Mouse (Mus musculus) heart, embryonic 10.5 days (tissue): ENCODE data around the gene Birc6. TPM values are rescaled to one million over a fixed set of nuclear protein-coding genes. Genes with fewer than 3 reads are reported as not detected.
A peak's percentile ranks its signal among the peaks of the same experiment; 100 is the strongest.

Experiments
- DNase-seq: peaks from one replicate; pipeline ENCODE4 v3.0.0-alpha.2; 2017; ENCODE audit warnings: low spot score
- H3K27ac ChIP-seq: fragments of 300-500 bp; sonication (generic); 2 replicates; pipeline ENCODE4 v1.5.1; 2016; ENCODE audit warnings: mild to moderate bottlenecking
- H3K27me3 ChIP-seq: fragments of 300-500 bp; sonication (generic); 2 replicates; pipeline ENCODE4 v1.6.1; 2016; ENCODE audit warnings: mild to moderate bottlenecking; ENCODE audit not compliant: poor library complexity, insufficient read depth, severe bottlenecking
- H3K36me3 ChIP-seq: fragments of 300-500 bp; sonication (generic); 2 replicates; pipeline ENCODE4 v1.6.1; 2016; ENCODE audit warnings: mild to moderate bottlenecking, moderate library complexity
- H3K4me1 ChIP-seq: fragments of 300-500 bp; sonication (generic); 2 replicates; pipeline ENCODE4 v1.6.1; 2016; ENCODE audit warnings: mild to moderate bottlenecking
- H3K4me3 ChIP-seq: fragments of 300-500 bp; sonication (generic); 2 replicates; pipeline ENCODE4 v1.5.1; 2016; ENCODE audit warnings: mild to moderate bottlenecking, moderate library complexity
- H3K9me3 ChIP-seq: fragments of 300-500 bp; sonication (generic); 2 replicates; pipeline ENCODE4 v1.6.1; 2016; ENCODE audit warnings: mild to moderate bottlenecking, moderate library complexity
- WGBS: fragments of 180-500 bp; shearing (Covaris S2); methylation state at CpG from one replicate; pipeline ENCODE4 v1.1.7; 2016; 5-methylcytosine and 5-hydroxymethylcytosine counted together
- polyA plus RNA-seq: library from polyadenylated mRNA; unstranded; fragments of >200 nt; fragmentation: Nextera tagmentation; extraction: Ambion mirVana; gene quantifications from 2 replicates; pipeline ENCODE4 v1.2.1, GENCODE M21; 2016

Gene Birc6
- polyA plus RNA-seq, 1 experiment from 2014 or later = 74.0 TPM

DNA sequence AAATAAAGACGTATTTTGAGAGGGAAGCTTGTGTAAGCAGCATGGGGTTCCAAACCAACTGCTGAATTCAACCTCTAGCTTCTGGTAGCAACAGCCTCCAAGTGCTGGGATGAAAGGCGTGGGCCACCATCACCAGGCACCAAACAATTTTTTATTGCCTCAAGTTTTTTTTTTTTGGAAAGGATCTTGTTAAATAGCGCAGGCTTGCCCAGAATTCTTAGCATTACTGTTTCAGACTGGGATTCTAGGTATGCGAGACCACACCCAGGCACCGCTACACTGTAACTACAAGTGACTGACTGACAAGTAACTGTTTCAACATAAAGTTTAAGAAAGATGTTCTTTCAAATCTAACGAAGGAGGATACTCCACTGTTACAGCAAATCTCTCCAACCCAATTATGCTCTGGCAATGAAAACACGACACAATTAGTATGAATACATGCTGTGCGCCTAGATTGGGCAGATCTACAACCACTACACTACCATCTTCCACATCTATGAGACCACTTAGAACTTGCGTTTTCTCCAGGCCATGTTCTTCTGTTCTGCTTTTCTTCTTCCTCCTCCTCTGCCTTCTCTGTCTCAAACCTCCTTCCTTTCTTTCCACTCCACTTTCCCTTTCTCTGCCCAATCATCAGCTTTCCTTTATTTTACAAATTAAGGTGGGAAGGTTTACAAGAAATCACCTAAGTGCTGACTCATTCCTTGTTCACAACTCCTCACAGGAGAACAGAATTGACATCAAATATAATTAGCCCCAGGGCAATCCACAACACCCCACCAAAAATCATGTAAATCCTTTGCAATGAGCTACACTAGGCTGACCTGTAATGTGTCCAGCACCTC, 1.1 kb upstream of the Birc6 start:
- no peaks in the 10 kb centered on the region for H3K9me3 ChIP-seq
- peak overlapping the region; percentile 95 for H3K27ac ChIP-seq
- H3K36me3 ChIP-seq = no peaks in the 10 kb centered on the region
- H3K27me3 ChIP-seq = no peaks in the 10 kb centered on the region
- no peak for DNase-seq
- H3K4me3 ChIP-seq = peak overlapping the region; percentile 82
- WGBS = 85% methylated on average over 9 of the region's 9 CpGs
- H3K4me1 ChIP-seq = peaks cover 21% of the 10 kb centered on the region

DNA sequence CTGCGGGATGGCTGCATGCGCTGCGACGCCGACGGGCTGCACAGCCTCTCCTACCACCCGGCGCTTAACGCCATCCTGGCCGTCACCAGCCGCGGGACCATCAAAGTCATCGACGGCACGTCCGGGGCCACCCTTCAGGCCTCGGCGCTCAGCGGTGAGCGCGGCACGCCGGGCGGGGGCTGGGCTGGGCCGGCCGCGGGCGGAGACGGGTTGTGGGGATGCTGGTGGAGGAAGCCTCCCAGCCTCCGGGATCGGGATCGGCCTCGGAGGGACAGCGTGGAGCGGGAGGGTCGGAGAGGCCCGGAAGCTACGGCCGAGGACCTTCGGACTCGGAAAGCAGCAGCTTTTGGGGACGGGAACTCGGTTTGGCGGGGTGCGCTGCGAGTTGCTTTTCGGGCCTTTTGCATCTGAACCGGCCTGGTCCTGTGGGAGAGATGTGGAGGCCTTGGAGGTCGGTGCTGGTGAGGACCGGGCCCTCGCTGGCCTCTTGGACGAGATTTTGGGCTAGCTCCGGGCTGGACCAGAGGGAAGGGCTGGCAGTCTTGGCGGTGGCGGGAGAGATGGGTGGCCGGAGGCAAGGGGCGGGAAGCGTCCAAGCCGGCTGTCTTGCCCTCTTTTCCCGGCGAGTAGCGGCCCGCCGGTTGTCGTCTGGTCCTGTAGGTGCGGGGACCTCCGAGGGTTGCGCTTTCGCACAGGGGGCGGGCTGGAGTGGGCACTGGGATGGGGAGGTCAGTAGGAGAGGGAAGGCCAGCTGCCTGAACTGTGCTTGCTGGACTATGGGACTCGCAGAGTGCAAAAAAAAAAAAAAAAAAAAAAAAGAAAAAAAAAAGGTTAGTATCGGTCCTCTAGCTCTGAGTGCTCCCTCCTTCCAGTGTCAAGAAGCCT, 795 bp downstream of the Birc6 start:
- Histone ChIP-seq H3K36me3 (no peaks in the 10 kb centered on the region), H3K27me3 (no peaks in the 10 kb centered on the region), H3K4me3 (peak overlapping the region; percentile 82), H3K9me3 (no peaks in the 10 kb centered on the region), H3K27ac (peak overlapping the region; percentile 95), H3K4me1 (peaks cover 21% of the 10 kb centered on the region)
- WGBS = under 1% methylated on average over 72 of the region's 72 CpGs
- DNase-seq = no peak

DNA sequence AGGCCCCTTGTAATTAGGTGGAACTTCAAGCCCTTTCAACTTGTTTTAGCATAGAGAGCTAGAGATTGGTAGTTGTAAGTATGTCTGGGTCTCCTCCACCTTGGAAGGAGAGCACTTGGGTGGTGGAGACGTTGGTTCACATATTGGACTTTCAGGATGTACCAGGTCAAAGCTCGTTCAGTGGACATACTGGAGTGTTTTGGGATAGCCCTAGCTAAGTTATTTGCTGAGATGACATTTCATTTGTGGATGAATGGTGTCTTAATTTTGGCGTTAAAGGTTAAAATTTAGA, 1.4 kb downstream of the Birc6 start:
- Histone ChIP-seq H3K4me3 (peak overlapping the region; percentile 82), H3K9me3 (no peaks in the 10 kb centered on the region), H3K27ac (peak overlapping the region; percentile 95), H3K4me1 (peaks cover 21% of the 10 kb centered on the region), H3K27me3 (no peaks in the 10 kb centered on the region), H3K36me3 (no peaks in the 10 kb centered on the region)
- DNase-seq = no peak
- WGBS = 17% methylated on average over 3 of the region's 3 CpGs

DNA sequence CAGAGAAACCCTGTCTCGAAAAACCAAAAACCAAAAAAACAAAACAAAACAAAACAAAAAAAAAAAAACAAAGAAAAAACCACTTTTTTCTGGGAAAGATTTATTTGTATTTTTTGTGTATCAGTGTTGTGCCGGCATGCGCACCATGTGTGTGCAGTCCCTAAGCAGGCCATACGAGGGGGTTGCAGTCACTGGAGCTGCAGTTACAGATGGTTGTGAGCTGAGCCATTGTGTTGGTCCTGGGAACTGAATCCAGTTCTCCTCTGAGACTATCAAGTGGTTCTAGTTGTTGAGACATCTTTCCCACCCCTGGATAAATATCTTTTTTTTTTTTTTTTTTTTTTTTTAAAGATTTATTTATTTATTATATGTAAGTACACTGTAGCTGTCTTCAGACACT, 6.9 kb downstream of the Birc6 start:
- 96% methylated on average over 4 of the region's 4 CpGs for WGBS
- Histone ChIP-seq H3K4me1 (peaks cover 9% of the 10 kb centered on the region; the same call in 1 of the 2 replicates), H3K4me3 (no peak overlapping the region), H3K27ac (no peak overlapping the region), H3K9me3 (no peaks in the 10 kb centered on the region), H3K36me3 (no peaks in the 10 kb centered on the region), H3K27me3 (no peaks in the 10 kb centered on the region)
- no peak for DNase-seq

DNA sequence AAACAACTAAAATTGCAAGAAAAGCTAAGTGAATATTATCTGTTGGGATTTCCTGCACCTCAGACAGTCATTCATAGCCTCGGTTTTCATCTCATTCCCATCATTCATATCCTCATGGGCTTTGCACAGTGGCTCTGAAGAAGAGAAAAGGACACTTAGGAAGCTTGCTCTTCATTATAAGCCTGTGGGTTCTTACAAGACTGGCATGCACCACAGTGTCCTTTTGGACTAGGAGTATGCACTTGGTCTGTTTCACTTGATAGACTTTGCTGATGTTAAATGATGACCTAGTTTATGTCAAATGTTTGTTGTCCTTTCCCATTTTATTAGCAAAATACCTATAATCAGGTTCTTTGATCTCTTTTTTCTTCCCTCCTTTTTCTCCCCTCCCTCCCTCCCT, 9.4 kb downstream of the Birc6 start:
- no peaks in the 10 kb centered on the region for H3K9me3 ChIP-seq
- H3K36me3 ChIP-seq = 0 out of 2 replicates have a peak, but pooled peaks cover 3% of the 10 kb centered on the region
- DNase-seq = no peak
- H3K27me3 ChIP-seq = no peaks in the 10 kb centered on the region
- 0 out of 2 replicates have a peak, but pooled peaks cover 7% of the 10 kb centered on the region for H3K4me1 ChIP-seq
- WGBS = 74% methylated on average over 1 of the region's 1 CpGs
- H3K27ac ChIP-seq = no peak overlapping the region
- no peak overlapping the region for H3K4me3 ChIP-seq

DNA sequence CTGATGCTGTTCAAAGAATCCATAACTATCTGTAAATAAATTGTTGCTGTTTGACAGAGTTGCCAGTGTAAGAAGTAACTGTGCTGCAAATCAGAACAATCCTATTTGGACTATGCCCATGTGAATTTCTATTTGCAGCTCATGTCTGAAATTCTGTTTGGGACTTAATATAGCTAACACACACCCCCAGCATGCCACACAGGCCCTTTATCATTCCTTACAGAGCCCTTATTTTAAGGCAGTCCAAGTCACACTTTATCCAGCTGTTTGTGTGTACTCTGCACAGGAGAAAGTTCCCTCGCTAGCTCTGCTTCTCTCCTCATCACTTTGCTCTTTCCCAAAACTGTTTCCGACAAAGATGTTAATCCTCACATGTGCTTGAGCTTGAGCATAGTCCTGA, 15.5 kb downstream of the Birc6 start:
- no peak for DNase-seq
- H3K27ac ChIP-seq = no peak overlapping the region
- no peaks in the 10 kb centered on the region for H3K9me3 ChIP-seq
- 86% methylated on average over 2 of the region's 2 CpGs for WGBS
- no peaks in the 10 kb centered on the region for H3K27me3 ChIP-seq
- no peaks in the 10 kb centered on the region for H3K4me1 ChIP-seq
- no peak overlapping the region for H3K4me3 ChIP-seq
- H3K36me3 ChIP-seq = peaks cover 40% of the 10 kb centered on the region

DNA sequence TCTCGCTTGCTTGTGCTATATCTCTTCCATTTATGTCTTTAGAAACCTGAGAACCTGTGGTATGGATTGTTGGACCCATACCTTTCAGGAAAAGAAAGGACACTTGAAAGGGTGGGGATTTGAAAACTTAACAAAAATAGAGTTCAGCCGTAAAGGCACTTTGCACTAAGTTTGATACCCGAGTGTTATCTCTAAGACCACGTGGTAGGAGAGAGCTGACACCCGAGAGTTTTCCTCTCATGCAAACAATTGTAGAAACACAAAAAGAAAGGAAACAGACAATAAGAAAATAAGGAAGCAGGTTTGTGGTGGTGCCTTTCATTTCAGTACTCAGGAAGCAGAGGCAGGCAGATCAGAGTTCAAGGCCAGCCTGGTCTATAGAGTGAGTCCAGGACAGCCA, 26.0 kb downstream of the Birc6 start:
- no peaks in the 10 kb centered on the region for H3K27me3 ChIP-seq
- H3K4me3 ChIP-seq = no peak overlapping the region
- H3K9me3 ChIP-seq = no peaks in the 10 kb centered on the region
- 59% methylated on average over 5 of the region's 5 CpGs for WGBS
- H3K4me1 ChIP-seq = no peaks in the 10 kb centered on the region
- no peak overlapping the region for H3K27ac ChIP-seq
- DNase-seq = no peak
- H3K36me3 ChIP-seq = peaks cover 47% of the 10 kb centered on the region

DNA sequence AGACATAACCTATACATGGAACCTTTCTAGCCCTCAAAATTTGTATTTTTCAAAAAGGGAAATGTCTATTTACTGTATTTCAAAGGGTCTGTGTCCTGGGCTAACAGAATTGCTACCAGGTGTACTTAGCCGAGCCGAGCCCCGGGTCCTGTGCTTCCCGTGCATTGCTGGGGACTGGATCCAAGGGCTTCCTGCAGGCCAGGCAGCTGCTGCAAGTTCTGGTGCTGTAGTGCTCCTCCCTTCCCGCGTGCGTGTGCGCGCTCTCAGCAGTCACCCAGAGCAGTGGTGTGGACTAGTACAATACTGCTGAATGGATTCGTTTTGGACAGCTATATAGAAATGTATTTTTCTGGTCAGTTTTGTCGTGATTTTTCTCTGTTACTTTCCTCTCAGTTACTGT, 31.8 kb downstream of the Birc6 start:
- Histone ChIP-seq H3K36me3 (peaks cover 39% of the 10 kb centered on the region), H3K4me3 (no peak overlapping the region)

DNA sequence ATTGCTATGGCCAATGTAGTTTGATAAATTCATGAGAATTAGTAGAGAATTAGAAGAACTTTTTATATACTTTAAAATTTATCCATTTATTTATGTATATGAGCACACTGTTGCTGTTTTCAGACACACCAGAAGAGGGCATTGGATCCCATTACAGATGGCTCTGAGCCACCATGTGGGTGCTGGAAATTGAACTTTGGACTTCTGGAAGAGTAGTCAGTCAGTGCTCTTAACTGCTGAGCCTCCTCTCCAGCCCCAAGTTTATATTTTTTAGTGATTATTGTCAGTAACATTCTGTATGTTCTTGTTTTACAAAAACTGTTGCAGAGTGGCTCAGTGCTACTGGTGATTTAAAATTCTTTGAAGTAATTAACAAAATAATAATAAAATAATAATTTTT, 36.1 kb downstream of the Birc6 start:
- Histone ChIP-seq H3K4me3 (no peak overlapping the region), H3K27ac (no peak overlapping the region), H3K9me3 (no peaks in the 10 kb centered on the region), H3K36me3 (peaks cover 50% of the 10 kb centered on the region), H3K4me1 (no peaks in the 10 kb centered on the region), H3K27me3 (no peaks in the 10 kb centered on the region)
- DNase-seq = no peak

More for the DNA sequence above, 31.8 kb downstream of the Birc6 start:
- WGBS = 89% methylated on average over 11 of the region's 11 CpGs
- H3K9me3 ChIP-seq = no peaks in the 10 kb centered on the region
- no peak overlapping the region for H3K27ac ChIP-seq
- no peak for DNase-seq
- no peaks in the 10 kb centered on the region for H3K4me1 ChIP-seq
- no peaks in the 10 kb centered on the region for H3K27me3 ChIP-seq

DNA sequence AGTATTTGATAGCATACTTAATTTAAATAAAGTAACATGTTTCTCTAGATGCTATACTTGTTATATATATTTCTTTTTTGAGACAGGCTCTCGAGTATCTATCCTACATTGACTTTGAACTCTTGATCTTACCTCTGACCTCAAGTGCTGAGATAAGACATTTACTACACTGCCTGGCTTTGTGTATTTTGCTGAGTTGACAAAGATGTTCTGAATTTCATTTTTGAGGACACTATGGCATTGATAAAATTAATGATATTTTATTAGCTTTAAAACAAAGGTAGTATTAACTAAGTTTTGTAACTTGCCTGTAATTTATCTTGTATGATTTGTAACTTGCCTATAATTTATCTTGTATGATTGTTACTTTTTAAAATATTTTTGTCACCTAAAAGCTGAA, 41.1 kb downstream of the Birc6 start:
- H3K4me3 ChIP-seq = no peak overlapping the region
- 80% methylated on average over 1 of the region's 1 CpGs for WGBS
- H3K27ac ChIP-seq = no peak overlapping the region
- peaks cover 33% of the 10 kb centered on the region for H3K36me3 ChIP-seq
- no peak for DNase-seq
- no peaks in the 10 kb centered on the region for H3K27me3 ChIP-seq
- no peaks in the 10 kb centered on the region for H3K9me3 ChIP-seq
- no peaks in the 10 kb centered on the region for H3K4me1 ChIP-seq

DNA sequence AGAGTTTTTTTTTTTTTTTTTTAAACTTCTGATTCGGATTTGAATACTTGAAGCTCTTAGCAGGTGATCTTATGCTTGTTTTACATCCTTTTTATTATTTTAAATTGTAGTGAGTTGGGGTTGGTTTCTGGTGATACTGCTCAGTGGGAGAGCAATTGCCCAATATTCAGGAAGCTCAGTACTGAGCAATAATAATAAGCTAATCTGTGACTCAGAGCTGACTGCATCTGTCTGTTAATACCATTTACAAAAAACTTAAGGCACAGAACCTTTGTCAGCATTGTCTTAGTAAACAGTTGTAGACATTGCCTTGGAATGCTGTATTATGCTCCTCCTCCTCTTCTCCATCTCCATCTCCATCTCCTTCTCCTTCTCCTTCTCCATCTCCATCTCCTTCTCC, 42.5 kb downstream of the Birc6 start:
- Histone ChIP-seq H3K36me3 (peaks cover 39% of the 10 kb centered on the region), H3K9me3 (no peaks in the 10 kb centered on the region), H3K27ac (no peak overlapping the region), H3K27me3 (no peaks in the 10 kb centered on the region), H3K4me1 (no peaks in the 10 kb centered on the region), H3K4me3 (no peak overlapping the region)
- DNase-seq = no peak
- WGBS = 61% methylated on average over 1 of the region's 1 CpGs

DNA sequence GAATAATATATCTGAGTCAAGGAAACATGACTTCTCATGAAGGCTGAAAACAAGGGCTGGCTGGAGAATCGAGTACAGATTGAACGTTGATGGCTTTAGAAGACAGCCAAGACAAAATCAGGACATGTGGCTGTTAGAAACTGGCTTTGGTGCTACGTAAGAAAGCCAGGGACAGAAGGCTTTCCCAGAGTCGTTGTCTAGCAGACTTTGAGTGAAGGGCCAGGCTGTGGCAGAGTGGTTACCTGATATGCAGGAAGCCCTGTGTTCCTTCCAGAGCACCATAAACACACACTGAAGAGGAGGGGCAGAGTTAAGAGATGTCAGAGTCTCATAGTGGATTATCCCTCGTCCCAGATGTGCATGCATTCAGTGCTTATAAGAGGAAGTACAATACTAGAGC, 49.1 kb downstream of the Birc6 start:
- no peak for DNase-seq
- no peak overlapping the region for H3K4me3 ChIP-seq
- no peaks in the 10 kb centered on the region for H3K4me1 ChIP-seq
- no peaks in the 10 kb centered on the region for H3K27me3 ChIP-seq
- WGBS = 67% methylated on average over 5 of the region's 5 CpGs
- H3K9me3 ChIP-seq = no peaks in the 10 kb centered on the region
- no peak overlapping the region for H3K27ac ChIP-seq
- H3K36me3 ChIP-seq = peaks cover 45% of the 10 kb centered on the region

DNA sequence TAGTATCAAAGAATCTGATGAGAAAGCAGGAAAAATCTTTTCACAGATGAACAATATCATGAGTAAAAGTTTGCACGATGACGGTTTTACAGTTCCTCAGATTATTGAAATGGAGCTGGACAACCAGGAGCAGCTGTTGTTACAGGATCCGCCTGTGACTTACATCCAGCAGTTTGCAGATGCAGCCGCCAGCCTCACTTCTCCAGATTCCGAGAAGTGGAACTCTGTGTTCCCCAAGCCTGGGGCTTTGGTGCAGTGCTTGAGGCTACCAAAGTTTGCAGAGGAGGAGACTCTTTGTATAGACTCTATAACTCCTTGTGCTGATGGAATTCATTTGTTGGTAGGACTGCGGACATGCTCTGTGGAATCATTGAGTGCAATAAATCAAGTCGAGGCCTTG, 51.5 kb downstream of the Birc6 start:
- peaks cover 38% of the 10 kb centered on the region for H3K36me3 ChIP-seq
- no peaks in the 10 kb centered on the region for H3K4me1 ChIP-seq
- no peak overlapping the region for H3K27ac ChIP-seq
- H3K4me3 ChIP-seq = no peak overlapping the region
- 91% methylated on average over 7 of the region's 7 CpGs for WGBS
- no peaks in the 10 kb centered on the region for H3K27me3 ChIP-seq
- no peak for DNase-seq
- H3K9me3 ChIP-seq = no peaks in the 10 kb centered on the region
